Mouse (Mus musculus): ENCODE results near the gene Helz. TPM values are rescaled to one million over a fixed set of nuclear protein-coding genes. Genes with fewer than 3 reads are reported as not detected.
"Not testable (repeated sequence)": the region's sequence is repeated elsewhere in the genome, so short reads cannot be mapped to it uniquely, and the experiment has no call there.

The Helz gene
- polyA plus RNA-seq, 1 experiment from 2014 or later = 5.3 TPM

GRCm38 (mm10) chr11:107559874-107560273 lies 12.1 kb downstream of the Helz start:
- no peak overlapping the region for H3K4me2 ChIP-seq (replicated peaks; ENCODE audit: low read depth)
- H3K4me1 ChIP-seq (replicated peaks; ENCODE audit: control insufficient read depth, insufficient read depth) = no peaks in the 10 kb centered on the region
- H3K27ac ChIP-seq (replicated peaks) = no peak overlapping the region
- H3K36me3 ChIP-seq (ENCODE audit: control insufficient read depth, insufficient read depth, low read length) = peaks cover 3% of the 10 kb centered on the region; the same call in 1 of the 2 replicates
- ATAC-seq (ENCODE audit: low FRiP score, low TSS enrichment) (no peak), DNase-seq (ENCODE audit: low spot score) (no peak)
- H3K27me3 ChIP-seq (ENCODE audit: control insufficient read depth, insufficient read depth, low read length) = no peaks in the 10 kb centered on the region
- no peak for TF ChIP-seq CTCF (IDR thresholded peaks at IDR 0.05; ENCODE audit: low read depth)
- TF ChIP-seq EP300 (optimal IDR thresholded peaks at IDR 0.05) = no peak
- no peaks in the 10 kb centered on the region for H3K9me3 ChIP-seq (ENCODE audit: control insufficient read depth, low read length)
- H3K4me3 ChIP-seq (ENCODE audit: low read depth, low read length) = no peak overlapping the region
- 84% methylated on average over 5 of the region's 5 CpGs for WGBS
- no peak overlapping the region for H3K9ac ChIP-seq (ENCODE audit: low read length)

- no peaks in the 10 kb centered on the region for H3K27me3 ChIP-seq (ENCODE audit: control insufficient read depth, insufficient read depth, low read length)
- no peaks in the 10 kb centered on the region; the same call in 1 of the 2 replicates for H3K36me3 ChIP-seq (ENCODE audit: control insufficient read depth, insufficient read depth, low read length)
- no peak overlapping the region for H3K9ac ChIP-seq (ENCODE audit: low read length)
- TF ChIP-seq EP300 (optimal IDR thresholded peaks at IDR 0.05) = no peak
- TF ChIP-seq CTCF (IDR thresholded peaks at IDR 0.05; ENCODE audit: low read depth) = no peak
- H3K4me2 ChIP-seq (replicated peaks; ENCODE audit: low read depth) = no peak overlapping the region
- no peaks in the 10 kb centered on the region for H3K9me3 ChIP-seq (ENCODE audit: control insufficient read depth, low read length)
- no peak overlapping the region for H3K27ac ChIP-seq (replicated peaks)
- DNase-seq (ENCODE audit: low spot score) = no peak
- ATAC-seq (ENCODE audit: low FRiP score, low TSS enrichment) = no peak
- no peaks in the 10 kb centered on the region for H3K4me1 ChIP-seq (replicated peaks; ENCODE audit: control insufficient read depth, insufficient read depth)
- WGBS = 80% methylated on average over 3 of the region's 3 CpGs
- no peak overlapping the region for H3K4me3 ChIP-seq (ENCODE audit: low read depth, low read length)
These were observed 19.7 kb downstream of the Helz start for GRCm38 (mm10) chr11:107567431-107567830.

GRCm38 (mm10) chr11:107568466-107568995 lies 20.8 kb downstream of the Helz start:
- Histone ChIP-seq H3K36me3 (ENCODE audit: control insufficient read depth, insufficient read depth, low read length) (no peaks in the 10 kb centered on the region; the same call in 1 of the 2 replicates), H3K9ac (ENCODE audit: low read length) (no peak overlapping the region), H3K27me3 (ENCODE audit: control insufficient read depth, insufficient read depth, low read length) (no peaks in the 10 kb centered on the region), H3K9me3 (ENCODE audit: control insufficient read depth, low read length) (no peaks in the 10 kb centered on the region), H3K27ac (replicated peaks) (no peak overlapping the region), H3K4me2 (replicated peaks; ENCODE audit: low read depth) (no peak overlapping the region), H3K4me3 (ENCODE audit: low read depth, low read length) (no peak overlapping the region), H3K4me1 (replicated peaks; ENCODE audit: control insufficient read depth, insufficient read depth) (0 out of 2 replicates have a peak, but pooled peaks cover 2% of the 10 kb centered on the region)
- ATAC-seq (ENCODE audit: low FRiP score, low TSS enrichment) (no peak), DNase-seq (ENCODE audit: low spot score) (no peak)
- TF ChIP-seq CTCF (IDR thresholded peaks at IDR 0.05; ENCODE audit: low read depth) (no peak), EP300 (optimal IDR thresholded peaks at IDR 0.05) (no peak)
- 92% methylated on average over 6 of the region's 6 CpGs for WGBS

DNA sequence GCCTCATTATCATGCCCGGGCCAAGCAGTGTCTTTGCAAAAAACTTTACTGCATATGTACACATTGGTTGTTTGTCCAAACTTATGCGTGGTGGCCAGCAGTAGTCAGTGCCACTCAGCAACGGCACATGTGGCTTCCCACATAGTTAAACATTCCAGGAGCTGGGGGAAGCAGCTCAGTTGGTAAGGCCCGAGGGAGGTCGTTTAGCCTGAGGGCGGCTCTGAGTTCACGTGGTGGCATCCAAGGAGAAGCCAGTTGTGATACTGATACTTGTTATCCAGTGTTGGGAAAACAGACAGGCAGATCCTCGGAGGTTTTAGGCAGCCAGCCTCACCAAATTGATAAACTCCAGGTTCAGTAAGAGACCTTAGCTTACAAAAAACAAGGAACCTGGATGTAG lies 23.2 kb downstream of the Helz start:
- not testable (repeated sequence) for H3K4me1 ChIP-seq (replicated peaks; ENCODE audit: control insufficient read depth, insufficient read depth); H3K9me3 ChIP-seq (ENCODE audit: control insufficient read depth, low read length); H3K27me3 ChIP-seq (ENCODE audit: control insufficient read depth, insufficient read depth, low read length); H3K9ac ChIP-seq (ENCODE audit: low read length); DNase-seq (ENCODE audit: low spot score); H3K4me3 ChIP-seq (ENCODE audit: low read depth, low read length); H3K27ac ChIP-seq (replicated peaks); H3K36me3 ChIP-seq (ENCODE audit: control insufficient read depth, insufficient read depth, low read length); H3K4me2 ChIP-seq (replicated peaks; ENCODE audit: low read depth); ATAC-seq (ENCODE audit: low FRiP score, low TSS enrichment)
- 75% methylated on average over 7 of the region's 8 CpGs for WGBS

DNA sequence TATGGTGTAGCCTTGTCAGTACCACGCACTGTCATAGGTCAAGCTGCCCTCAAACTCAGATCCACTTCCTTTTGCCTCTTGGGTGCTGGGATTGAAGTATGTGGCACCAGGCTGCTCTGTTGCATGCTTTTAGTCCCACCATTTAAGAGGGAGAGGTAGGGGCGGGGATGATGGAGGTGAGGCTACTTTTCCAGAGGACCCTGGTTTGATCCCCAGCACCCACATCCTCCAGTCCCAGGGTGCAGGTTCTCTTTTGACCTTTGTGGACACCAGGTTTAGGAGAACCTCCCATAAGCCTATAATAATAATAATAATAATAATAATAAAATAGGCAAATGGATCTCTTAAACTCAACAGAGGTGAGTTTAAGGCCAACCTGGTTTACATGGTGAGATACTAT lies 23.6 kb downstream of the Helz start:
- 100% methylated on average over 2 of the region's 2 CpGs for WGBS
- peaks cover 2% of the 10 kb centered on the region; the same call in 1 of the 2 replicates for H3K4me1 ChIP-seq (replicated peaks; ENCODE audit: control insufficient read depth, insufficient read depth)
- TF ChIP-seq CTCF (IDR thresholded peaks at IDR 0.05; ENCODE audit: low read depth) (no peak), EP300 (optimal IDR thresholded peaks at IDR 0.05) (no peak)

GRCm38 (mm10) chr11:107572551-107572950 lies 24.8 kb downstream of the Helz start:
- Histone ChIP-seq H3K27ac (replicated peaks) (peak overlapping the region; percentile 59; the same call in 1 of the 2 replicates), H3K36me3 (ENCODE audit: control insufficient read depth, insufficient read depth, low read length) (peaks cover 5% of the 10 kb centered on the region; the same call in 1 of the 2 replicates), H3K9ac (ENCODE audit: low read length) (no peak overlapping the region), H3K4me2 (replicated peaks; ENCODE audit: low read depth) (no peak overlapping the region), H3K27me3 (ENCODE audit: control insufficient read depth, insufficient read depth, low read length) (no peaks in the 10 kb centered on the region), H3K9me3 (ENCODE audit: control insufficient read depth, low read length) (no peaks in the 10 kb centered on the region), H3K4me1 (replicated peaks; ENCODE audit: control insufficient read depth, insufficient read depth) (peaks cover 2% of the 10 kb centered on the region; the same call in 1 of the 2 replicates), H3K4me3 (ENCODE audit: low read depth, low read length) (no peak overlapping the region)
- TF ChIP-seq CTCF (IDR thresholded peaks at IDR 0.05; ENCODE audit: low read depth) = no peak
- no peak for TF ChIP-seq EP300 (optimal IDR thresholded peaks at IDR 0.05)
- ATAC-seq (ENCODE audit: low FRiP score, low TSS enrichment) (no peak), DNase-seq (ENCODE audit: low spot score) (no peak)
- 79% methylated on average over 3 of the region's 3 CpGs for WGBS

More for the DNA sequence above, 23.6 kb downstream of the Helz start:
- no peaks in the 10 kb centered on the region for H3K27me3 ChIP-seq (ENCODE audit: control insufficient read depth, insufficient read depth, low read length)
- ATAC-seq (ENCODE audit: low FRiP score, low TSS enrichment) (no peak), DNase-seq (ENCODE audit: low spot score) (no peak)
- no peak overlapping the region for H3K9ac ChIP-seq (ENCODE audit: low read length)
- H3K9me3 ChIP-seq (ENCODE audit: control insufficient read depth, low read length) = no peaks in the 10 kb centered on the region
- no peak overlapping the region for H3K27ac ChIP-seq (replicated peaks)
- H3K36me3 ChIP-seq (ENCODE audit: control insufficient read depth, insufficient read depth, low read length) = peaks cover 3% of the 10 kb centered on the region; the same call in 1 of the 2 replicates
- no peak overlapping the region for H3K4me2 ChIP-seq (replicated peaks; ENCODE audit: low read depth)
- no peak overlapping the region for H3K4me3 ChIP-seq (ENCODE audit: low read depth, low read length)
